Mouse (Mus musculus) monocyte, adult 2 months (primary cell): ENCODE measurements around the gene Rwdd2a.

Experiments
- DNase-seq, 2 experiments: peaks; one replicate each; pipeline ENCODE4 v3.0.0; 2022; ENCODE audit warnings: low spot score in 2 of 2, low read depth in 1 of 2

The Rwdd2a gene

DNA sequence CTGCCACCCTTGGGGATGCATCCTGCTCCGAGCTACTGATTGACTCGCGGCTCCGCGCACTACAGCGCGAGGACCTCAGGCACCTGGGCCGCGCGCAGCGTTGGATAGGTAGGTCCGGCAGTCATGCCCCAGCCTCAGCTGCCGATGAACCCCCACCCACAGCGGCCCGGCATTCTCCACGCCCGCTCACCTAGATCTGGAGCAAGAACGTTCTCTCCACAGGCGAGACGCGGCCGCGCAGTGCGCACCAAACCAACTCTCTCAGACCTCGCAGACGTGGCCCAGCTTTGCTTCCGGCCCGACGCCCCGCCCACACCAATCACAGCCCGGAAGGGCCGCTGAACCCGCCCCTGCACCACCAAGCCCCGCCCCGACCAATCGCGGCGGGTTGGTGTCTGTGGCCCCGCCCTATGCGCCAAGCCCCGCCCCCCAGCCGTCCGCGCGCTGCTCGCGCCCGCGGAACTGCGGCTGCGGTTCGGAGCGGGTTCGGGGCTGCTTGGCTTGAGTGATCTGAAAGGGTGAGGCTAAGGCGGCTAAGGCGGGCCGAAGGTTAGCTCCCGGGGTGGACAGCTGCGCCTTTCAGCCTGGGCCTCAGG lies at the start of gene Rwdd2a, which contains the start of gene Pgm3:
Gene Rwdd2a, plus strand, starts transcription at position 452 of the 596 bp plus-strand sequence.
Gene Pgm3, minus strand, starts transcription at position 303 of the 596 bp plus-strand sequence.
- DNase-seq, result peak; percentile 75 to 92

DNA sequence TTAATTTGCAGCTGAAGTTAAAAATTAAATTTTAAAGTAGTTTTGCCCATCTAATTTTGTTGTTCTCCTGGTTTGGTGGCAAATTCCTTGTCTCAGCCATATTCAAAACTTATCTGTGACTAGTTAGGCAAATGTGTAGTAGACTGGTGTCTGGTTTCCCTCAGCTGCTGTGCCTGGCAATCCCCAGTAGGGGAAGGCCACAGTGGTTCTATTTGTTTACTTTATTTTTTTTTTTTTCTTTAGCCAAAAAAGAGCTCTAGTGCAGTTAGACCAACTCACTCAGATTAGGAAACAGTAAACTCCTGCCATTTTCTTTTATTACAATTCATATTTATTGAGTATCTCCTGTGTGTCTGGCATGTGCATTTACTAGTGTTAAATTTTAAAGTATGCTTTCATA lies 49.5 kb upstream of the Rwdd2a start:
- DNase-seq, result no peak

- no peak for DNase-seq
Observed at GRCm38 (mm10) chr9:86525600-86525999, 46.2 kb upstream of the Rwdd2a start.

- DNase-seq, result no peak
Observed at GRCm38 (mm10) chr9:86534071-86534470, 37.7 kb upstream of the Rwdd2a start.

- no peak for DNase-seq
Observed at GRCm38 (mm10) chr9:86543451-86543850, 28.3 kb upstream of the Rwdd2a start.

DNA sequence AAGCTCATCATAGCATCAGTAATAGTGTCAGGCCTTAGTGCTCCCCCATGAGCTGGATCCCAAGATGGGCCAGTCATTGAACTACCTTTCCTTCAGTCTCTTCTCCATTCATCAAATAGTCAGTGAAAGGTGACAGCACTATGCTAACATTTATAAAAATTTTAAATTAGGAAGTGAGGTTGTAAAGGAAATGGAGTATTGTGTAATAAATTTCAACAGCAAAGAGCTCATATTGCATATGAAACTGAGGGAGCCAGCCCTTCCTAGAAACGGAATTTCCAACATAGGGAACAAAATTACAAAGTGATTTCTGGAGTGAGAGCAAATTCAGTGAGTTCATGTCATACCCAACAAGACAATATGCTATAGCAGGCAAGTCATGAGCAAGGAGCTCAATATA lies 27.2 kb upstream of the Rwdd2a start:
- DNase-seq, result no peak

GRCm38 (mm10) chr9:86549637-86550162 lies 22.1 kb upstream of the Rwdd2a start:
- no peak for DNase-seq

GRCm38 (mm10) chr9:86550717-86551116 lies 21.1 kb upstream of the Rwdd2a start:
- DNase-seq, result no peak

- DNase-seq, result no peak
Observed at GRCm38 (mm10) chr9:86553886-86554285, 17.9 kb upstream of the Rwdd2a start.

DNA sequence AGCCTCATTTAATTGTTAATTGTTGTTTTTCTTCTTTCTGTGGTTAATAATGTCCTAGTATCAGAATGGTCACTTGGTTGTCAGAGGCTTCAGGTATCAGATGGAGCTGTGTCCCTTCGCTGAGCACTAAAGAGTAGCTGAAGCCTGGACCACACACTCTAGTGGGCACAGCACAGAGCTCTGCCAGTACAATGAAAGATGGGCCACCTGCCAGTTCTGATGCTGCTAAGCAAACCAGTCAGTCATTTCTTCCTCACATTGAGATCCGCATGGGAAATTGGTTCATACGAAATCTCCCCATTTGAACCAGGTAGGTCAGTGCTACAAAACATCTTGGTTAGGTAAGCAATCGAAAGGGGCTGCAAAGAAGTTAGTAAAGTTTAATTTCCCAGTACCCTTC lies 17.1 kb upstream of the Rwdd2a start:
- no peak for DNase-seq

DNA sequence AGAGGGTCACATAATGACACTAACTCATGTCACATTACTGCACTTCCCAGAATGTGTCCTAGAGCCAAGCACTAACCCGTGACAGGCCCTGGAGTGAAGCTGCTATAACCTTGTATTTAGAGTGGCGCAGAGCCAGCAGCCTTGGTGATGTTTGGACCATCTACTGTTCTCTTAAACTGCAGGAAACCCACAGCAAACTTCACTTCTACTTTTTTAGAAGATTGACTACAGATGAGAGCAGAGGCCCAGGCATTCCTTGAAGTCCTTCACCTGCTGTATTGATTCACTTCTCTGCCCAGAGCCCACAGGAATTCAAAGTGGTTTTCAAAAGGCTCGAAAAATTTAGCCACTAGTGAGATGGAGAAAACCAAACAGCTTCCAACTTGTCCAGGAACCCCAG lies 11.2 kb upstream of the Rwdd2a start:
- DNase-seq, result no peak

DNA sequence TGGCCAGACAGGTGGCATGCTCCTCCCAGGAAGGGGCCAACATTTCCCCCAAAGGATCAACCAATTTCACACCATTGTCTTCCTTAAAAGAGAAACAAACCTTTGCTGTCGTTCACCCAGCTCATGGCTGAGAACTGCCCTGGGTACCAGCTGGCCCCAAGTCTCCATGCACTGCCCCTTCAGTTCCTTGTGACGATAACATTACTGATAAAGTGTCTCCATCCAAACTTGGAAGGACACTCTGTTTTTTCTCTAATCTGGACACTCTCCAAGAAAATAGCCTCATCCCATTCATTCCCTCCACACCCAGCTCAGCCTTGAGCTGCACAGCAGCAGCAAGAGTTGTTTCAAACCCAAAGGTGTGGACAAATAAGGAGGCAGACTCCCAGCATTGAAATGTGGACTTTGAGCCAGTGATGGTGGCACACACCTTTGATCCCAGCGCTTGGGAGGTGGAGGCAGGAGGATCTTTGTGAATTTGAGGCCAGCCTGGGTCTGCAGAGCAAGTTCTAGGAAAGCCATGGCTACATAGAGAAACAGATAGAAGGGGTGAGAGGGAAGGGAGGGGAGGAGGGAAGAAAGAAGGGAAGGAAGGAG lies 2.4 kb upstream of the Rwdd2a start:
- no peak for DNase-seq

DNA sequence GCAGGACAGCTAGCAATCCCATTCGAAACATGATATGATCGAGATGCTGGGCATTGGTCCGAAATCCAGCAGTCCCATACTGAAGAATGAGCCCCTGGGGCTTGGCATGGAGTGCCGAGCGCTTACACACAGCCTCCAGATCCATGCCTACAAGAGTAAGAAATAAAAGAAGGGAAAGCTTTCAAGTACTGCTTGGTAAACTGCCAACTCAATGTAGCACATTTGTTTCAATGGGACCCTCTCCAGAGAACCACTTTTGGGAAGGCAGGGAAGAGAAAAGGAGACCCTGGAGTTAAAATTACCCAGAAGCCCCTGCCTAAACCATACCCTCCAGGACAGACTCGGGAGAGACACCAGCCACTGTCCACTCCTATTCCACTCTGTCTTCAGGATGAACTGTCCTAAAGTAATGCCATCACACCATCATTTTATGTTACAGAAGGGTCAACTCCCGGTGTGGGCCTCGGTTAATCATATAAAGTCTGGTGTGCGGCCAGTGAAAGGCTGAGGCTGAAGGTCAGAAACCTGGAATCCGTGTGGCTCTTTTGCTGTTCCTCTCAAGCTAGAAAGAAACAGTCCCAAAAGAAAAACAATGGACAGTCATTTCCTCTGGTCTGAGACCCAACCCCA lies 1.4 kb upstream of the Rwdd2a start:
- DNase-seq, result no peak

GRCm38 (mm10) chr9:86570946-86571345 lies 845 bp upstream of the Rwdd2a start:
- no peak for DNase-seq

GRCm38 (mm10) chr9:86572196-86572595 lies 405 bp downstream of the Rwdd2a start:
- DNase-seq, result no peak

- DNase-seq, result peak; percentile 29 to 78
Observed at GRCm38 (mm10) chr9:86572636-86573291, 973 bp downstream of the Rwdd2a start.

- no peak for DNase-seq
Observed at GRCm38 (mm10) chr9:86573616-86574303, 2.0 kb downstream of the Rwdd2a start.

DNA sequence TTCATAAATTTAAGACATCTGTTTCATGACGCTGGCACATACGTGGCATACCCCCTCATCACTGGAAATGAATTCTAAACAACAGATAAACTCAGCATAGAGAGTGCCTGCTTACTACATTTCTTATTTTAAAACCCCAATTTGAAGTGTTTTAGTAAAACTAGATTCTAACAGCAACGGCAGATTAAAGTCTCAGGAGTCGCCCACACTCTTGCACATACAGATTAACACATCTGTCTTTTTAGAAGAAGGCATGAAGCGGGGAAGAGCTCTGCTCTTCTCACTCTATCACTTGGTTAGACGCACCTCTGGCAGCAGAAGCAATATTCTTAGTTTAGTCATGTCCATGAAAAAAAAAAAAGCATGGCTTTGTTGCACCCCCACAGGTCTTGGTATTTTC lies 3.4 kb downstream of the Rwdd2a start:
- DNase-seq, result no peak

GRCm38 (mm10) chr9:86579657-86580056 lies 7.9 kb downstream of the Rwdd2a start:
- no peak for DNase-seq

DNA sequence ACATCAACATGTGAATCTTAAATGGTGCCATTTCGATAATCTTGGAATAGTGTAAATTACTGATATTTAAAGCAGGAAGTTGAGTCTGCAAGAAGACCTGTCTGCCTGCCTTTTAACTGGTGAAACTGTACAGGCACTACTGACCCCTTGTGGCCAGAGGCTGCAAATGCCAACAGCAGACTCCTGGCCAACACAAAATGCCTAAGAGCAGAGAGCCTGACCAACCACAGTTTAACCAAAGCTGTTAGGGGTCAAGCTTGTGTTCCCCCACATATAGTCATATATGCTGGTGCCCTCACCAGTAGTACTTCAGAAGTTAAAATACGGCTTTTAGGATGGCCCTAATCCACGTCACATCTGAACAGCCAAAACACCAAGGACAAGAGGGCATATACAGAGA lies 11.9 kb downstream of the Rwdd2a start:
- peak; percentile 32 to 48 for DNase-seq
